14 mouse cellular contexts compared by ENCODE assay signal in the genomic region with DNA sequence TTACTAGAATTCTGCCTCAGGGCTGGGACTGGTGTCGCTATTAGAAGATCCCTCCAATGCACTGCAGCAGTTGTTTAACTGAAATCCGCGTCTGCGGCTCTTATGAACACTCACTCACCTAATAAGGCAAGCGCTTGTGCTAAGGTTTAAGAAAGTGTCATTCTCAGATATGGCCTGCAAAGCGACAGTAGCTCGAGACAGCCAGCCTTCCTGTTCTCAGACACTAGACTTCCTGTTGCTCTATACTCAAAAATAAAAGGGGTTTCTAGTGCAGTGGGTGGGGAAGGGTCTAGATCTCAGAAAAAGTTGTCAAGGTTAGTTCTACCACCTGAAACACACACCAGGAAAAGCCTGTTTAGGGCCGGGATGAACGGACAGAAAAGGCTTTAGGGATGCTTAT. TPM values are rescaled to one million over a fixed set of nuclear protein-coding genes. Genes with fewer than 3 reads are reported as not detected.
DNase-seq lines count a peak whose midpoint lies in the region; ATAC-seq and TF ChIP-seq lines count a peak whose summit lies in the region.
"Had no signal": no experiment of that assay in that cellular context is flagged by ENCODE, and none has a peak within 500 bp of the region (broad histone marks: within the 10 kb centered on the region; RNA-seq: fewer than 3 reads in every experiment).

No protein-coding gene starts in this region.

- no peak for TF ChIP-seq CTCF in layer of hippocampus, adult 2 months (conservative IDR thresholded peaks at IDR 0.05)
- no peak for TF ChIP-seq CTCF in cortical plate, adult 2 months (IDR thresholded peaks at IDR 0.05; ENCODE audit: extremely low read depth, insufficient read depth, low read length)

- no peaks in the 10 kb centered on the region for H3K27me3 ChIP-seq in megakaryocyte, embryonic 14.5 days (replicated peaks)
- H3K27me3 ChIP-seq: embryonic facial prominence, embryonic 13.5 days had no signal

- H3K4me3 ChIP-seq in layer of hippocampus, adult 2 months = no peak overlapping the region
- no peak overlapping the region for H3K4me3 ChIP-seq in cortical plate, adult 2 months (ENCODE audit: insufficient read depth, low read length)
- peak overlapping the region; percentile 46 for H3K4me3 ChIP-seq in megakaryocyte, embryonic 14.5 days (replicated peaks)
- H3K4me3 ChIP-seq: embryonic facial prominence, embryonic 13.5 days had no signal

- no peak for TF ChIP-seq POLR2A in cortical plate, adult 2 months (IDR thresholded peaks at IDR 0.05; ENCODE audit: extremely low read depth, insufficient read depth, low read length)

- ATAC-seq in CD4-positive, CD25-positive, alpha-beta regulatory T cell, adult 4 months = peak; percentile 62
- no peak for ATAC-seq in monocyte, adult 5-6 weeks (replicated peaks; ENCODE audit: insufficient number of reproducible peaks, low FRiP score, low TSS enrichment, poor library complexity, severe bottlenecking)
- ATAC-seq: lung, postnatal 0 days had no signal

- peaks cover 5% of the 10 kb centered on the region for H3K4me1 ChIP-seq in cortical plate, adult 2 months (ENCODE audit: control insufficient read depth, insufficient read depth, low read length)
- H3K4me1 ChIP-seq in megakaryocyte, embryonic 14.5 days = peaks cover 75% of the 10 kb centered on the region

- H3K27ac ChIP-seq in layer of hippocampus, adult 2 months = peak overlapping the region; percentile 90
- H3K27ac ChIP-seq in cortical plate, adult 2 months (ENCODE audit: insufficient read depth, low read length) = peak overlapping the region; percentile 67
- H3K27ac ChIP-seq: embryonic facial prominence, embryonic 13.5 days had no signal

- H3K36me3 ChIP-seq in megakaryocyte, embryonic 14.5 days (replicated peaks; ENCODE audit: low read length) = peaks cover 25% of the 10 kb centered on the region

- no peak for DNase-seq in layer of hippocampus, adult 2 months (ENCODE audit: low spot score in 2 of 2)
- DNase-seq in layer of hippocampus, postnatal 36 days = no peak
- DNase-seq in gastrocnemius, adult 8-10 months (ENCODE audit: low spot score in 2 of 2) = no peak
- DNase-seq in right cerebral cortex, adult 2 months (ENCODE audit: low spot score in 2 of 2) = no peak
- DNase-seq: cerebellum, adult 2 months; heart, postnatal 14 days; kidney, adult 11 months; kidney, postnatal 4 days had no signal

- H3K9me3 ChIP-seq in megakaryocyte, embryonic 14.5 days = no peaks in the 10 kb centered on the region
- H3K9me3 ChIP-seq: embryonic facial prominence, embryonic 13.5 days had no signal

RNA-seq across cellular contexts. Expression of a gene that starts 21.9 kb away (rescaled TPM):
- 10 to 100 TPM; 18.7 to 21.3 TPM for total RNA-seq in layer of hippocampus, adult 2 months (2021)
- total RNA-seq in layer of hippocampus, postnatal 36 days (2021) = 10 to 100 TPM; 14.9 to 17.3 TPM
- polyA plus RNA-seq in CD4-positive, CD25-positive, alpha-beta regulatory T cell, adult 4 months (2017; shearing (Covaris generic)) = 100 to 1,000 TPM; 135 to 144 TPM
- polyA plus RNA-seq in cortical plate, adult 2 months (2012; rRNA removed) = 14.0 and 15.5 TPM in 2 replicates
- 1.4 and 16.6 TPM in 2 replicates for polyA plus RNA-seq in megakaryocyte, embryonic 14.5 days (2012; ENCODE audit: insufficient read depth, low replicate concordance)
- total RNA-seq in monocyte, adult 5-6 weeks (2017) = 66.1 to 119 TPM (median 109 TPM) in 3 replicates
- total RNA-seq in gastrocnemius, adult 8-10 months (2022) = 1 to 10 TPM; 3.4 to 4.4 (median 3.8) TPM
